Mouse (Mus musculus): Measurements from ENCODE around the gene Kntc1. TPM values are rescaled to one million over a fixed set of nuclear protein-coding genes. Genes with fewer than 3 reads are reported as not detected.

The Kntc1 gene
- polyA plus RNA-seq, 1 experiment = 12.6 TPM

GRCm38 (mm10) chr5:123853877-123854504 lies 104.5 kb downstream of the Kntc1 start:
- TF ChIP-seq POLR2A (IDR thresholded peaks at IDR 0.05; ENCODE audit: control insufficient read depth, extremely low read depth, insufficient read depth, low read length, poor library complexity) (no peak), CTCF (IDR thresholded peaks at IDR 0.05; ENCODE audit: borderline replicate concordance, control insufficient read depth, extremely low read depth, insufficient read depth, low read length, poor library complexity) (no peak)
- no peak overlapping the region for H3K4me3 ChIP-seq (ENCODE audit: control insufficient read depth, insufficient read depth, low read length)
- H3K27me3 ChIP-seq (ENCODE audit: control insufficient read depth, insufficient read depth, low read length) = no peaks in the 10 kb centered on the region
- no peak for DNase-seq
- WGBS = 94% methylated on average over 11 of the region's 11 CpGs
- H3K27ac ChIP-seq (ENCODE audit: control insufficient read depth, insufficient read depth, low read length) = no peak overlapping the region
- H3K4me1 ChIP-seq (replicated peaks; ENCODE audit: control insufficient read depth, insufficient read depth, low read length) = peaks cover 5% of the 10 kb centered on the region
- H3K36me3 ChIP-seq (ENCODE audit: control insufficient read depth, insufficient read depth, low read length) = no peaks in the 10 kb centered on the region

GRCm38 (mm10) chr5:123854511-123854910 lies 105.0 kb downstream of the Kntc1 start:
- no peak for DNase-seq
- Histone ChIP-seq H3K36me3 (ENCODE audit: control insufficient read depth, insufficient read depth, low read length) (no peaks in the 10 kb centered on the region), H3K4me3 (ENCODE audit: control insufficient read depth, insufficient read depth, low read length) (no peak overlapping the region), H3K27me3 (ENCODE audit: control insufficient read depth, insufficient read depth, low read length) (no peaks in the 10 kb centered on the region), H3K4me1 (replicated peaks; ENCODE audit: control insufficient read depth, insufficient read depth, low read length) (peaks cover 5% of the 10 kb centered on the region), H3K27ac (ENCODE audit: control insufficient read depth, insufficient read depth, low read length) (no peak overlapping the region)
- TF ChIP-seq CTCF (IDR thresholded peaks at IDR 0.05; ENCODE audit: borderline replicate concordance, control insufficient read depth, extremely low read depth, insufficient read depth, low read length, poor library complexity) = no peak
- TF ChIP-seq POLR2A (IDR thresholded peaks at IDR 0.05; ENCODE audit: control insufficient read depth, extremely low read depth, insufficient read depth, low read length, poor library complexity) = no peak
- WGBS = 91% methylated on average over 9 of the region's 9 CpGs

- WGBS = 16% methylated on average over 11 of the region's 11 CpGs
- no peaks in the 10 kb centered on the region for H3K36me3 ChIP-seq (ENCODE audit: control insufficient read depth, insufficient read depth, low read length)
Observed at GRCm38 (mm10) chr5:123858798-123859197, 109.3 kb downstream of the Kntc1 start.

GRCm38 (mm10) chr5:123862374-123863350 lies 113.1 kb downstream of the Kntc1 start:
- DNase-seq = no peak
- H3K27me3 ChIP-seq (ENCODE audit: control insufficient read depth, insufficient read depth, low read length) = no peaks in the 10 kb centered on the region
- no peak overlapping the region for H3K4me3 ChIP-seq (ENCODE audit: control insufficient read depth, insufficient read depth, low read length)
- WGBS = 63% methylated on average over 15 of the region's 15 CpGs
- TF ChIP-seq POLR2A (IDR thresholded peaks at IDR 0.05; ENCODE audit: control insufficient read depth, extremely low read depth, insufficient read depth, low read length, poor library complexity) (no peak), CTCF (IDR thresholded peaks at IDR 0.05; ENCODE audit: borderline replicate concordance, control insufficient read depth, extremely low read depth, insufficient read depth, low read length, poor library complexity) (no peak)
- H3K36me3 ChIP-seq (ENCODE audit: control insufficient read depth, insufficient read depth, low read length) = no peaks in the 10 kb centered on the region
- H3K27ac ChIP-seq (ENCODE audit: control insufficient read depth, insufficient read depth, low read length) = no peak overlapping the region
- no peaks in the 10 kb centered on the region for H3K4me1 ChIP-seq (replicated peaks; ENCODE audit: control insufficient read depth, insufficient read depth, low read length)

More at GRCm38 (mm10) chr5:123858798-123859197, 109.3 kb downstream of the Kntc1 start:
- no peak for DNase-seq
- Histone ChIP-seq H3K27me3 (ENCODE audit: control insufficient read depth, insufficient read depth, low read length) (no peaks in the 10 kb centered on the region), H3K4me1 (replicated peaks; ENCODE audit: control insufficient read depth, insufficient read depth, low read length) (no peaks in the 10 kb centered on the region), H3K27ac (ENCODE audit: control insufficient read depth, insufficient read depth, low read length) (no peak overlapping the region), H3K4me3 (ENCODE audit: control insufficient read depth, insufficient read depth, low read length) (no peak overlapping the region)
- TF ChIP-seq POLR2A (IDR thresholded peaks at IDR 0.05; ENCODE audit: control insufficient read depth, extremely low read depth, insufficient read depth, low read length, poor library complexity) (no peak), CTCF (IDR thresholded peaks at IDR 0.05; ENCODE audit: borderline replicate concordance, control insufficient read depth, extremely low read depth, insufficient read depth, low read length, poor library complexity) (no peak)

- TF ChIP-seq CTCF (IDR thresholded peaks at IDR 0.05; ENCODE audit: borderline replicate concordance, control insufficient read depth, extremely low read depth, insufficient read depth, low read length, poor library complexity) (no peak), POLR2A (IDR thresholded peaks at IDR 0.05; ENCODE audit: control insufficient read depth, extremely low read depth, insufficient read depth, low read length, poor library complexity) (no peak)
- Histone ChIP-seq H3K27me3 (ENCODE audit: control insufficient read depth, insufficient read depth, low read length) (no peaks in the 10 kb centered on the region), H3K4me1 (replicated peaks; ENCODE audit: control insufficient read depth, insufficient read depth, low read length) (no peaks in the 10 kb centered on the region), H3K4me3 (ENCODE audit: control insufficient read depth, insufficient read depth, low read length) (no peak overlapping the region), H3K36me3 (ENCODE audit: control insufficient read depth, insufficient read depth, low read length) (no peaks in the 10 kb centered on the region), H3K27ac (ENCODE audit: control insufficient read depth, insufficient read depth, low read length) (no peak overlapping the region)
- DNase-seq = no peak
- 92% methylated on average over 14 of the region's 14 CpGs for WGBS
Observed at GRCm38 (mm10) chr5:123863934-123864333, 114.4 kb downstream of the Kntc1 start.

GRCm38 (mm10) chr5:123865365-123865764 lies 115.8 kb downstream of the Kntc1 start, which contains the start of gene Hcar2:
Gene Hcar2, minus strand, starts transcription at chr5:123865499.
- H3K27ac ChIP-seq (ENCODE audit: control insufficient read depth, insufficient read depth, low read length) = no peak within 1 kb of the TSS
- WGBS = 63% methylated on average over 12 of the region's 12 CpGs
- TF ChIP-seq POLR2A (IDR thresholded peaks at IDR 0.05; ENCODE audit: control insufficient read depth, extremely low read depth, insufficient read depth, low read length, poor library complexity) = no peak
- no peak for TF ChIP-seq CTCF (IDR thresholded peaks at IDR 0.05; ENCODE audit: borderline replicate concordance, control insufficient read depth, extremely low read depth, insufficient read depth, low read length, poor library complexity)

More at GRCm38 (mm10) chr5:123865365-123865764, 115.8 kb downstream of the Kntc1 start, which contains the start of gene Hcar2:
- no peaks in the 10 kb centered on the region for H3K36me3 ChIP-seq (ENCODE audit: control insufficient read depth, insufficient read depth, low read length)
- no peaks in the 10 kb centered on the region for H3K4me1 ChIP-seq (replicated peaks; ENCODE audit: control insufficient read depth, insufficient read depth, low read length)
- DNase-seq = no peak
- H3K27me3 ChIP-seq (ENCODE audit: control insufficient read depth, insufficient read depth, low read length) = no peaks in the 10 kb centered on the region
- H3K4me3 ChIP-seq (ENCODE audit: control insufficient read depth, insufficient read depth, low read length) = no peak within 1 kb of the TSS
